Mouse (Mus musculus): ENCODE data around the gene Ggta1. TPM values are rescaled to one million over a fixed set of nuclear protein-coding genes. Genes with fewer than 3 reads are reported as not detected.
A peak's percentile ranks its signal among the peaks of the same experiment; 100 is the strongest.

The Ggta1 gene
- polyA plus RNA-seq, 1 experiment from 2014 or later: 7.1 TPM

- H3K9ac ChIP-seq (ENCODE audit: low read depth, low read length): no peak overlapping the region
- H3K27ac ChIP-seq (ENCODE audit: low read depth, low read length): no peak overlapping the region
- no peaks in the 10 kb centered on the region for H3K4me1 ChIP-seq (ENCODE audit: control insufficient read depth, insufficient read depth, low read depth, low read length)
- H3K4me3 ChIP-seq (ENCODE audit: low read length): no peak overlapping the region
- H3K9me3 ChIP-seq (ENCODE audit: control insufficient read depth, low read length): no peaks in the 10 kb centered on the region
- no peaks in the 10 kb centered on the region for H3K36me3 ChIP-seq (ENCODE audit: control insufficient read depth, insufficient read depth, low read length)
- 89% methylated on average over 3 of the region's 3 CpGs for WGBS
- no peak overlapping the region for H3K4me2 ChIP-seq (ENCODE audit: low read length)
- ATAC-seq: no peak
- no peaks in the 10 kb centered on the region for H3K27me3 ChIP-seq (replicated peaks; ENCODE audit: control insufficient read depth, insufficient read depth, low read length)
Observed at GRCm38 (mm10) chr2:35467855-35468254, 4.8 kb upstream of the Ggta1 start.

GRCm38 (mm10) chr2:35465677-35466076, 2.6 kb upstream of the Ggta1 start:
- Histone ChIP-seq H3K4me1 (ENCODE audit: control insufficient read depth, insufficient read depth, low read depth, low read length) (peaks cover 9% of the 10 kb centered on the region), H3K4me3 (ENCODE audit: low read length) (no peak overlapping the region), H3K9me3 (ENCODE audit: control insufficient read depth, low read length) (no peaks in the 10 kb centered on the region), H3K36me3 (ENCODE audit: control insufficient read depth, insufficient read depth, low read length) (no peaks in the 10 kb centered on the region), H3K27me3 (replicated peaks; ENCODE audit: control insufficient read depth, insufficient read depth, low read length) (peaks cover 4% of the 10 kb centered on the region), H3K9ac (ENCODE audit: low read depth, low read length) (no peak overlapping the region), H3K4me2 (ENCODE audit: low read length) (no peak overlapping the region), H3K27ac (ENCODE audit: low read depth, low read length) (no peak overlapping the region)
- no peak for ATAC-seq

GRCm38 (mm10) chr2:35464548-35464947, 1.5 kb upstream of the Ggta1 start:
- no peak overlapping the region for H3K4me2 ChIP-seq (ENCODE audit: low read length)
- H3K27ac ChIP-seq (ENCODE audit: low read depth, low read length): no peak overlapping the region
- H3K9me3 ChIP-seq (ENCODE audit: control insufficient read depth, low read length): no peaks in the 10 kb centered on the region
- peaks cover 9% of the 10 kb centered on the region for H3K4me1 ChIP-seq (ENCODE audit: control insufficient read depth, insufficient read depth, low read depth, low read length)
- H3K9ac ChIP-seq (ENCODE audit: low read depth, low read length): no peak overlapping the region
- WGBS: 44% methylated on average over 3 of the region's 3 CpGs
- peaks cover 4% of the 10 kb centered on the region for H3K27me3 ChIP-seq (replicated peaks; ENCODE audit: control insufficient read depth, insufficient read depth, low read length)
- no peaks in the 10 kb centered on the region for H3K36me3 ChIP-seq (ENCODE audit: control insufficient read depth, insufficient read depth, low read length)
- ATAC-seq: no peak
- H3K4me3 ChIP-seq (ENCODE audit: low read length): no peak overlapping the region

- no peak overlapping the region for H3K4me2 ChIP-seq (ENCODE audit: low read length)
- 68% methylated on average over 7 of the region's 7 CpGs for WGBS
- no peak for ATAC-seq
Observed at GRCm38 (mm10) chr2:35464089-35464534, 1.1 kb upstream of the Ggta1 start.

GRCm38 (mm10) chr2:35463372-35464088, 499 bp upstream of the Ggta1 start:
- Histone ChIP-seq H3K4me2 (ENCODE audit: low read length) (peak overlapping the region; percentile 22; the same call in 1 of the 2 replicates), H3K4me1 (ENCODE audit: control insufficient read depth, insufficient read depth, low read depth, low read length) (peaks cover 9% of the 10 kb centered on the region), H3K27me3 (replicated peaks; ENCODE audit: control insufficient read depth, insufficient read depth, low read length) (peaks cover 4% of the 10 kb centered on the region), H3K9me3 (ENCODE audit: control insufficient read depth, low read length) (no peaks in the 10 kb centered on the region), H3K4me3 (ENCODE audit: low read length) (peak overlapping the region; percentile 5; the same call in 1 of the 2 replicates), H3K36me3 (ENCODE audit: control insufficient read depth, insufficient read depth, low read length) (no peaks in the 10 kb centered on the region), H3K9ac (ENCODE audit: low read depth, low read length) (no peak overlapping the region), H3K27ac (ENCODE audit: low read depth, low read length) (no peak overlapping the region)
- WGBS: 16% methylated on average over 19 of the region's 19 CpGs
- ATAC-seq: no peak

More at GRCm38 (mm10) chr2:35464089-35464534, 1.1 kb upstream of the Ggta1 start:
- Histone ChIP-seq H3K36me3 (ENCODE audit: control insufficient read depth, insufficient read depth, low read length) (no peaks in the 10 kb centered on the region), H3K9ac (ENCODE audit: low read depth, low read length) (no peak overlapping the region), H3K4me1 (ENCODE audit: control insufficient read depth, insufficient read depth, low read depth, low read length) (peaks cover 9% of the 10 kb centered on the region), H3K4me3 (ENCODE audit: low read length) (no peak overlapping the region), H3K27ac (ENCODE audit: low read depth, low read length) (no peak overlapping the region), H3K9me3 (ENCODE audit: control insufficient read depth, low read length) (no peaks in the 10 kb centered on the region), H3K27me3 (replicated peaks; ENCODE audit: control insufficient read depth, insufficient read depth, low read length) (peaks cover 4% of the 10 kb centered on the region)

- no peaks in the 10 kb centered on the region for H3K36me3 ChIP-seq (ENCODE audit: control insufficient read depth, insufficient read depth, low read length)
- H3K4me1 ChIP-seq (ENCODE audit: control insufficient read depth, insufficient read depth, low read depth, low read length): peaks cover 9% of the 10 kb centered on the region
- H3K27me3 ChIP-seq (replicated peaks; ENCODE audit: control insufficient read depth, insufficient read depth, low read length): peaks cover 4% of the 10 kb centered on the region
- H3K4me2 ChIP-seq (ENCODE audit: low read length): peak overlapping the region; percentile 95
- under 1% methylated on average over 40 of the region's 52 CpGs for whole genome bisulfite sequencing
- peak overlapping the region; percentile 62 for H3K4me3 ChIP-seq (ENCODE audit: low read length)
- H3K27ac ChIP-seq (ENCODE audit: low read depth, low read length): no peak overlapping the region; the same call in 1 of the 2 replicates
- no peaks in the 10 kb centered on the region for H3K9me3 ChIP-seq (ENCODE audit: control insufficient read depth, low read length)
- peak overlapping the region; percentile 79 for H3K9ac ChIP-seq (ENCODE audit: low read depth, low read length)
- peak; percentile 76 for ATAC-seq
Observed at GRCm38 (mm10) chr2:35461971-35462787, 852 bp downstream of the Ggta1 start.

- peak overlapping the region; percentile 95 for H3K4me2 ChIP-seq (ENCODE audit: low read length)
- peaks cover 4% of the 10 kb centered on the region for H3K27me3 ChIP-seq (replicated peaks; ENCODE audit: control insufficient read depth, insufficient read depth, low read length)
- H3K4me3 ChIP-seq (ENCODE audit: low read length): peak overlapping the region; percentile 62
- no peak for ATAC-seq
- H3K4me1 ChIP-seq (ENCODE audit: control insufficient read depth, insufficient read depth, low read depth, low read length): peaks cover 9% of the 10 kb centered on the region
- WGBS: 10% methylated on average over 19 of the region's 20 CpGs
- no peak overlapping the region for H3K27ac ChIP-seq (ENCODE audit: low read depth, low read length)
- no peaks in the 10 kb centered on the region for H3K9me3 ChIP-seq (ENCODE audit: control insufficient read depth, low read length)
- no peaks in the 10 kb centered on the region for H3K36me3 ChIP-seq (ENCODE audit: control insufficient read depth, insufficient read depth, low read length)
- peak overlapping the region; percentile 79; the same call in 1 of the 2 replicates for H3K9ac ChIP-seq (ENCODE audit: low read depth, low read length)
Observed at GRCm38 (mm10) chr2:35461131-35461947, 1.7 kb downstream of the Ggta1 start.

GRCm38 (mm10) chr2:35460378-35460880, 2.6 kb downstream of the Ggta1 start:
- no peaks in the 10 kb centered on the region for H3K9me3 ChIP-seq (ENCODE audit: control insufficient read depth, low read length)
- peaks cover 4% of the 10 kb centered on the region for H3K27me3 ChIP-seq (replicated peaks; ENCODE audit: control insufficient read depth, insufficient read depth, low read length)
- H3K4me3 ChIP-seq (ENCODE audit: low read length): peak overlapping the region; percentile 62
- WGBS: 26% methylated on average over 6 of the region's 6 CpGs
- peak overlapping the region; percentile 95 for H3K4me2 ChIP-seq (ENCODE audit: low read length)
- no peak for ATAC-seq
- peaks cover 9% of the 10 kb centered on the region for H3K4me1 ChIP-seq (ENCODE audit: control insufficient read depth, insufficient read depth, low read depth, low read length)
- no peaks in the 10 kb centered on the region for H3K36me3 ChIP-seq (ENCODE audit: control insufficient read depth, insufficient read depth, low read length)
- no peak overlapping the region for H3K27ac ChIP-seq (ENCODE audit: low read depth, low read length)
- no peak overlapping the region for H3K9ac ChIP-seq (ENCODE audit: low read depth, low read length)

Data from hindbrain, embryonic 16.5 days (tissue).